Mouse (Mus musculus): ENCODE results near the gene Id2.

GRCm38 (mm10) chr12:25109971-25110681 is 13.2 kb upstream of the Id2 start:
- TF ChIP-seq CTCF (IDR thresholded peaks at IDR 0.05) = no peak
- TF ChIP-seq POLR2A (IDR thresholded peaks at IDR 0.05; ENCODE audit: insufficient read depth, low read depth, low read length) = no peak

All from heart, adult 2 months (tissue).